Mouse (Mus musculus) forebrain, embryonic 12.5 days (tissue): ENCODE results near the gene Ier3. TPM values are rescaled to one million over a fixed set of nuclear protein-coding genes. Genes with fewer than 3 reads are reported as not detected.

Experiments
- ATAC-seq: fragments of 200-750 bp; cut with Nextera tagmentation; 2 replicates; pipeline ENCODE4 v1.8.0; 2017; ENCODE audit warnings: moderate TSS enrichment; ENCODE audit not compliant: low FRiP score
- H3K27ac ChIP-seq: fragments of 300-500 bp; sonication (generic); 2 replicates; pipeline ENCODE4 v1.5.1; 2016; ENCODE audit warnings: mild to moderate bottlenecking
- H3K27me3 ChIP-seq: fragments of 300-500 bp; sonication (generic); 2 replicates; pipeline ENCODE4 v1.6.1; 2016; ENCODE audit warnings: mild to moderate bottlenecking
- H3K36me3 ChIP-seq: fragments of 300-500 bp; sonication (generic); replicated peaks from 2 replicates; pipeline ENCODE4 v1.6.1; 2016; ENCODE audit warnings: mild to moderate bottlenecking
- H3K4me1 ChIP-seq: fragments of 300-500 bp; sonication (generic); 2 replicates; pipeline ENCODE4 v1.6.1; 2016
- H3K4me2 ChIP-seq: fragments of 300-500 bp; sonication (generic); 2 replicates; pipeline ENCODE4 v1.6.1; 2016; ENCODE audit warnings: mild to moderate bottlenecking, moderate library complexity
- H3K4me3 ChIP-seq: fragments of 300-500 bp; sonication (generic); replicated peaks from 2 replicates; pipeline ENCODE4 v1.5.1; 2016; ENCODE audit warnings: mild to moderate bottlenecking
- H3K9ac ChIP-seq: fragments of 300-500 bp; sonication (generic); 2 replicates; pipeline ENCODE4 v1.6.1; 2016; ENCODE audit warnings: mild to moderate bottlenecking
- H3K9me3 ChIP-seq: fragments of 300-500 bp; sonication (generic); 2 replicates; pipeline ENCODE4 v1.6.1; 2016
- WGBS: fragments of 180-500 bp; shearing (Covaris S2); methylation state at CpG from one replicate; pipeline ENCODE4 v1.1.7; 2016; 5-methylcytosine and 5-hydroxymethylcytosine counted together
- polyA plus RNA-seq: library from polyadenylated mRNA; unstranded; fragments of >200 nt; fragmentation: Nextera tagmentation; extraction: Ambion mirVana; gene quantifications from 2 replicates; pipeline ENCODE4 v1.2.1, GENCODE M21; 2016

Ier3 gene
- polyA plus RNA-seq, 1 experiment from 2014 or later: 5.3 TPM

DNA sequence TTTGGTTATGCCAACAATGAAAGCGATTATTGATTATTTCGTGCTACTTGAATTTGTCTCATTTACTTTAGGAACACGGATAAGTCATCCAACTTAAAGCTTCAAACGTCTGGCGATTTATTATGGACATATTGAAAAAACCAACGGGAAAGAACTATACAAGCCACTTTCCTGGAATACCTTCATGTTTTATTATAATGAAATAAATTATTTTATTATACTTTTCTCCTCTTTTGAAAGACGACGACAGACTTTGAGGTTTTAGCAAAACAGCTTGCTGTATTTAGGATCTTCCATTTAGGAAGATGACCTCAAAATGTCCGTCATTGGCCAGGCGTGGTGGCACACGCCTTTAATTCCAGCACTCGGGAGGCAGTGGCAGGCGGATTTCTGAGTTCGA, 19.1 kb downstream of the Ier3 start:
- peaks cover 26% of the 10 kb centered on the region for H3K36me3 ChIP-seq
- peaks cover 29% of the 10 kb centered on the region for H3K4me1 ChIP-seq
- 60% methylated on average over 14 of the region's 14 CpGs for WGBS
- H3K4me3 ChIP-seq: peak overlapping the region; percentile 61
- H3K4me2 ChIP-seq: peak overlapping the region; percentile 41
- H3K9ac ChIP-seq: no peak overlapping the region; the same call in 1 of the 2 replicates
- no peak for ATAC-seq
- no peaks in the 10 kb centered on the region for H3K27me3 ChIP-seq
- no peaks in the 10 kb centered on the region for H3K9me3 ChIP-seq
- 0 out of 2 replicates have a peak overlapping the region, but pooled peaks have one; percentile 71 for H3K27ac ChIP-seq

DNA sequence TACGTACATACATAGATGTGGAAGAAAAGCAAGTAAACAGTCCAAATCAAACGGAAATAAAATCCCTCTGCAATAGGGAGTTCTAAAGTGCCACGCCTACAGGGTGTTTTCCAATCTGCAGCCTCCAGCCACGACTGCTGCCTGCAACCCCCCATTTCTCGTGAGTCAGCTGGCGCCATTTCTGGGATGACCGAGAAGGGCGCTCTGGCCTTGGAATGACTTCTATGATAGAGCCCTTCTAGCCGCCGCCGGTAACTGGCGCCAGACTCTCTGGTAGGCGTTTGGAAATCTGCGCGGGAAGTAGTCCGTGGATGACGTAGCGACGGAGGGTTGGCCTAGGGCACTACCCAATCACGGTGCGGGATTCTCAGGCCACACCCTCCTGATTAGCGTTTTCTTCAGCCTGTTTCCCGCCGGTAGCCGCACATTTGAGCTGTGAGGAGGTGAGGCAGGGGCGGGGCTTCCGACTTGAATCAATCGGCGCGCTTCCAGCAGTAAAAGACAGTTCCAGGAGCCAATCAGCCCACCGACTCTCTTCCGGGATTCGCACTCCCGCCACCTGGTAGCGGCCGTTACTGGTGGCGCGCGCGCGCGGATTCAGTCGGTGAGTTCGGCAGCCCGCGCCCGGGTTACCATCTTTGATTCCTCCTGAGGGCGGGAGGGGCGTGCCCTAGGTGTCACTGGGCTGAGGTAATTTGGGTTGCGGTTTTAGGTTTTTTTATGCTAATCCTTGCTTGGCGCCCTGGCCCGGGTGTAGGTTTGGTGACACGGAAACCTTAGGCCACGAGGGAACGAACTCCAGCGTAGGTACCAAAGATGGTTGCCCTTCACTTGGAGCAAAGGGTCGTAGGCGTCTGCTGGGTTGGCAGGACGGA, 19.8 kb downstream of the Ier3 start, which contains the start of gene Mdc1:
Mdc1 (plus strand) TSS at position 440 of the 875 bp plus-strand sequence.
- Histone ChIP-seq H3K4me3 (peak within 1 kb of the TSS; percentile 61), H3K9ac (peak within 1 kb of the TSS; percentile 64), H3K27ac (peak within 1 kb of the TSS; percentile 86), H3K4me1 (peaks cover 23% of the 10 kb centered on the region), H3K4me2 (peak within 1 kb of the TSS; percentile 58), H3K36me3 (peaks cover 26% of the 10 kb centered on the region), H3K9me3 (no peaks in the 10 kb centered on the region), H3K27me3 (no peaks in the 10 kb centered on the region)
- peak; percentile 92 for ATAC-seq
- WGBS: under 1% methylated on average over 59 of the region's 59 CpGs

DNA sequence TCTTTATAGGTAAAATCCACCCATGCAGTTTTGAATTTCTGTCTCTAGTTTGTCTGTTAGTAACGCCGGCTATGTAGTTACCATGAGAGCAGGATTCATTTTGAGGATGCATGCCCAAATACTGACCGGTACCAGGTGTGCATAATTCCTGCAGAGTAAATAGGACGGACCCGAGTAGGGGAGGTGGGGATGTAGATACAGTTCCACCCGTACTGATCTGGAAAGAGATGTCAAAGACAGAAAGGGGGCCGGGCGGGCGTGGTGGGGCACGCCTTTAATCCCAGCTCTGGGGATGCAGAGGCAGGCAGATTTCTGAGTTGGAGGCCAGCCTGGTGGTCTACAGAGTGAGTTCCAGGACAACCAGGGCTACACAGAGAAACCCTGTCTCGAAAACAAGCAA, 20.5 kb downstream of the Ier3 start:
- ATAC-seq: no peak
- Histone ChIP-seq H3K4me2 (peak overlapping the region; percentile 58), H3K27ac (peak overlapping the region; percentile 86), H3K36me3 (peaks cover 28% of the 10 kb centered on the region), H3K27me3 (no peaks in the 10 kb centered on the region), H3K9ac (peak overlapping the region; percentile 64), H3K9me3 (no peaks in the 10 kb centered on the region), H3K4me3 (peak overlapping the region; percentile 61), H3K4me1 (peaks cover 23% of the 10 kb centered on the region)
- 23% methylated on average over 11 of the region's 11 CpGs for WGBS

DNA sequence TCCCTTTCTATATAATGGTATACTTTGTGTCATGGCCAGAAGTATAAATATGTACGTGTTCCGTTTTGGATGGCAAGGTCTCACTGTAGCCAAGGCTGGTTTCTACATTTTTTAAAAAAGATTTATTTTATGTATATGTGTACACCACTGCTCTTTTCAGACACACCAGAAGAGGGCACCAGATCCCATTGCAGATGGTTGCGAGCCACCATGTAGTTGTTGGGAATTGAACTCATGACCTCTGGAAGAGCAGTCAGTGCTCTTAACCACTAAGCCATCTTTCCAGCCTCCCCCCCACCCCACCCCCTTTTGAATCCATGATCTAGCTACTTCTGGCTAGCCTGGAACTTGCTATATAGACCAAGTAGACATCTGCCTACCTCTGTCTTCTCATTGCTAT, 22.0 kb downstream of the Ier3 start:
- Histone ChIP-seq H3K27ac (no peak overlapping the region), H3K4me1 (peaks cover 23% of the 10 kb centered on the region), H3K9me3 (no peaks in the 10 kb centered on the region), H3K27me3 (no peaks in the 10 kb centered on the region), H3K4me2 (no peak overlapping the region), H3K4me3 (no peak overlapping the region), H3K36me3 (peaks cover 43% of the 10 kb centered on the region), H3K9ac (no peak overlapping the region)
- no peak for ATAC-seq
- WGBS: 96% methylated on average over 3 of the region's 3 CpGs

DNA sequence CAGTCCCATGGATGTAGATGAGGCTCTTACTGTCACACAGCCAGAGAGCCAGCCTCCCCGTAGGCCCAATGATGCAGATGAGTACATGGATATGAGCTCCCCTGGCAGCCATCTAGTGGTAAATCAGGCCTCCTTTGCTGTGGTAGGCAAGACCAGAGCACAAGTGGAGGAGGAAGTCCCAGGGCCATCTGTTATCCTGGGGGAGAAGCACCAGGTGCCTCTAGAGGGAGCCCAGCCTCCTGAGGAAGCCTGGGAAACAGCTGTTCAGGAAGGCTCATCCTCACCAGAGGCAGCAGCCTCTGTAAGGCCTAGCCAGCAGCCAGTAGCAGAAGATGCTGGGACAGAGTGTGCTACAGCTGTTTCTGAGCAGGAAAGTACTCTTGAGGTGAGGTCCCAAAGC, 26.6 kb downstream of the Ier3 start:
- Histone ChIP-seq H3K27ac (no peak overlapping the region), H3K4me3 (no peak overlapping the region), H3K36me3 (peaks cover 86% of the 10 kb centered on the region), H3K4me2 (no peak overlapping the region), H3K27me3 (no peaks in the 10 kb centered on the region), H3K9me3 (no peaks in the 10 kb centered on the region), H3K4me1 (peaks cover 1% of the 10 kb centered on the region; the same call in 1 of the 2 replicates), H3K9ac (no peak overlapping the region)
- 67% methylated on average over 1 of the region's 1 CpGs for WGBS
- ATAC-seq: no peak

DNA sequence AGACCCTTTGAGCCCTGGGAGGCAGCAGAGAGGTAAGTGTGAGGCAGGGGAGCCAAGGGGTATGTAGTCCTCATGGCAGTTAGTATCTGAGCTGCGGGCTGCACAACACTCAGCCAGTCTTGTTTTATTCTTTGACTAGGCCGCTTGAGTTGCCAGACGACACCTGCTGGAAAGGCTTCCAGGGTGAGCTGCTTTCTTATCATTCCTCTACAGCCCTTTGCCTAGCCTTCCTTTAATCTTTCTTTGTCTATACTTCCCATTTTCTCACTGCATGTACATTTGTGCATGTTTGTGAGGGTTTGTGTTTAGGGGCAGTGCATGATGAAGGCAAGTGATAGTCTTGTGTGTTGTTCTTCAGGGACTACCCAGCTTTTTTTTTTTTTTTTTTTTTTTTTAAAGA, 29.5 kb downstream of the Ier3 start:
- H3K27me3 ChIP-seq: no peaks in the 10 kb centered on the region
- H3K9me3 ChIP-seq: no peaks in the 10 kb centered on the region
- WGBS: 82% methylated on average over 3 of the region's 3 CpGs
- H3K4me1 ChIP-seq: no peaks in the 10 kb centered on the region
- H3K4me3 ChIP-seq: no peak overlapping the region
- H3K36me3 ChIP-seq: peaks cover 92% of the 10 kb centered on the region
- no peak for ATAC-seq
- no peak overlapping the region for H3K4me2 ChIP-seq
- H3K9ac ChIP-seq: no peak overlapping the region
- H3K27ac ChIP-seq: no peak overlapping the region

DNA sequence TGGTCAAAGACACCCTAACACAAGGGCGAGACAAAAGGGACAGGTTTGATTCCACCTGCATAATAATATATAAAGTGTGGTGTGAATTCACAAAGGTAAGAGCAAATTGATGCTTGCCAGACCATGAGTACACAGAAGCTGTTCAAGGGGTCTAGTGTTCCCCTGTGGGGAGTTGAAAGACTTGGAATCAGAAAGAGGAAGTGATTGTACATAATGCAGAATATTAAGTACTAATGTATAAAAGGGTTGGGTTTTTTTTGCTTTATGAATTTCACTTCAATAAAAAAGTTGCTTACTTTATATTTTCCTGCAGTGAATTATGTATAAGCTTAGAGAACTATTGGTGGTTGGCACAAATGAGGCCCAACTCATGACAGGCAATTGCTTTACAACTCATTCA, 37.9 kb downstream of the Ier3 start:
- no peak overlapping the region for H3K4me3 ChIP-seq
- peaks cover 15% of the 10 kb centered on the region for H3K4me1 ChIP-seq
- no peak overlapping the region for H3K4me2 ChIP-seq
- 96% methylated on average over 1 of the region's 1 CpGs for WGBS
- H3K9ac ChIP-seq: no peak overlapping the region
- no peak overlapping the region for H3K27ac ChIP-seq
- no peak for ATAC-seq
- no peaks in the 10 kb centered on the region for H3K27me3 ChIP-seq
- no peaks in the 10 kb centered on the region for H3K9me3 ChIP-seq
- H3K36me3 ChIP-seq: peaks cover 30% of the 10 kb centered on the region

DNA sequence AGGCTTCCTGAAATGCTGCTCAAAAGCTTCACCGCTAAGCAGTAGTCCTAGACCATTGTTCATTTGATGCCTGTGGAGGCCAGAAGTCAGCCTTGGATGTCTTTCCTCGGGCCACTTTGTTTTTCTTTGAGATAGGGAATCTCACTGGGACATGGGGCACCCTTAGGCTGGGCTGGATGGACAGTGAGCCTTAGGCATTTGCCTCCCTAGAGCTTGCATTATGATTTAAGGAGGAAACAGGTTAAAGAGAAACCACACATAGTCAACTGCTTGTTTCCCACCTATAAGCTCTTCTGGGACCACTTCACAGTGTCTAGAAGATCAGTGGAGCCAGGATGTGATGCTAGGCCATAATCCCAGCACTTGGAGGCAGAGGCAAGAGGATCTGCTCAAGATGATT, 38.4 kb downstream of the Ier3 start:
- H3K27ac ChIP-seq: no peak overlapping the region
- H3K4me1 ChIP-seq: peaks cover 20% of the 10 kb centered on the region
- no peak for ATAC-seq
- no peak overlapping the region for H3K4me2 ChIP-seq
- peaks cover 26% of the 10 kb centered on the region for H3K36me3 ChIP-seq
- WGBS: 71% methylated on average over 2 of the region's 2 CpGs
- H3K9me3 ChIP-seq: no peaks in the 10 kb centered on the region
- no peaks in the 10 kb centered on the region for H3K27me3 ChIP-seq
- H3K4me3 ChIP-seq: no peak overlapping the region
- no peak overlapping the region for H3K9ac ChIP-seq

DNA sequence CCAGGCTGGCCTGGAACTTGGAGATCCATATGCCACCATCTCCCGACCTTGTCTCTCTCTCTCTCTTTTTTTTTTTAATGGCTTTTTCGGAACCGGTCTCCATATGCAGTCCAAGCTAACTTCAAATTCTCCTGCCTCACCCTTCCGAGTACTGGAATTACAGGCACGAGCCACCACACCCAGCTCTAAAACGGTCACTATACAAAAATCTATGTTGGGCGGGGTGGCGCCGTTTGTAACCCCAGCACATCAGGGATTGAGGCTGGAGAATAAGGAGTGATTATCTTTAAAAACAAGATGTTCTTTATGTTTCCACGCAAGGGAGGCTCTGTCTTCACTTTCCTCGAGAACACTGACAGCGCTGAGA, 39.3 kb downstream of the Ier3 start:
- peaks cover 21% of the 10 kb centered on the region for H3K36me3 ChIP-seq
- H3K9ac ChIP-seq: peak overlapping the region; percentile 65
- ATAC-seq: peak; percentile 0; the same call in 1 of the 2 replicates
- H3K4me2 ChIP-seq: peak overlapping the region; percentile 62
- H3K9me3 ChIP-seq: no peaks in the 10 kb centered on the region
- 5% methylated on average over 12 of the region's 12 CpGs for WGBS
- peaks cover 26% of the 10 kb centered on the region for H3K4me1 ChIP-seq
- peak overlapping the region; percentile 52 for H3K4me3 ChIP-seq
- peak overlapping the region; percentile 91 for H3K27ac ChIP-seq
- no peaks in the 10 kb centered on the region for H3K27me3 ChIP-seq

DNA sequence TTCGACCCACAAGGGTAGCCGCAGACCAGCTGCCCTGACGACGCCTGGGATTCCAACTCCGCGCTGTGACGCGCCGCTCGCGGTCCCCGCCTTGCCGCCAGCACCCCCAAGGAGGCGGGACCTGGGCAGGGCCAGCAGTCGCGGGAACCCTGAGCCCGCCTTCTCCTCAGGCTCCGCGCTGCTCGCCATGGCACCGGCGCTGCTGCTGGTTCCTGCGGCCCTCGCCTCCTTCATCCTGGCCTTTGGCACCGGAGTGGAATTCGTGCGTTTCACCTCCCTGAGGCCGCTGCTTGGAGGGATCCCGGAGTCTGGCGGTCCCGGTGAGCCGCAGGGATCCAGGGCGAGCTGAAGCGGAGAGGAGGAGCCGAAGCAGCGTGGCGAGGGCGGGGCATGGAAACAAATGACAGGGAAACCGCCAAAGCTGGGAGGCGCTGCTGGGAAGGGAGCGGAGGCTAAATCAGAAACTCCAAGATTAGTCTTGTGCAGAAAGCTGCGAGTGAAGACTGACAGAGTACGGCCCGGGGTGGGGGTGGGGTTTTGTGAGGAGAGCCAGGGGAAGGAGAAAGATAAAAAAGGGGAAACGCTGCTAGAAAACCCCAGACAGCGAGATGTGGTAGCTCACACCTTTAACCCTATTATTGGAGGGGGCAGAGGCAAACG, 39.8 kb downstream of the Ier3 start, which contains the start of gene Nrm:
Nrm (plus strand) TSS at position 121 of the 660 bp plus-strand sequence.
- no peaks in the 10 kb centered on the region for H3K27me3 ChIP-seq
- H3K36me3 ChIP-seq: peaks cover 20% of the 10 kb centered on the region
- ATAC-seq: peak; percentile 92
- under 1% methylated on average over 47 of the region's 47 CpGs for WGBS
- H3K4me2 ChIP-seq: peak within 1 kb of the TSS; percentile 62
- peaks cover 26% of the 10 kb centered on the region for H3K4me1 ChIP-seq
- H3K27ac ChIP-seq: peak within 1 kb of the TSS; percentile 91
- peak within 1 kb of the TSS; percentile 65 for H3K9ac ChIP-seq
- H3K9me3 ChIP-seq: no peaks in the 10 kb centered on the region
- peak within 1 kb of the TSS; percentile 52 for H3K4me3 ChIP-seq

DNA sequence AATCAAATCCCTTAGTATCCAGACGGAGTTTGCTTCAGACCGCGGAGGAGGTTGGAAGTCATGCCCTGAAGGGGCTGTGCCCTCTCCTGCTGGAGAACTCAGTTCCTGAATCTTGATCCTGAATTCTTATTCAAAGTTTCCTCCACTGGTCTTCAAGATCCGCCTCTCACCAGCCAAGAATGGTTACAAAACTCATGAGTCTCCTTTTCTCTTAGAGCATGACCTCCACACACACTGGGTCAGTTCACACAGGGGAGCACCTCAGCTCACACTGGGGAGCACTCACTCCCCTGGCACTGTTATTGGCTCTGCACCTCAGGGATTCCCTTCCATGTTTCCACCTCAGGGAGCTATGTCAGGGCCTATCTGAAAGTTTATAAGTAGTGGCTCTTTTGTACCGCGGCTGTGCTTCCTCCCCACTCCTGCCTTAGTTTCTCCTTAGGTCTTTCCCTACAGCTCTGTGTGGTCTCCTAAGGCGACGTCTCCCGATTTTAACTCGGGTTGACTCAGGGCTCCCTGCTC, 43.4 kb downstream of the Ier3 start:
- Histone ChIP-seq H3K4me3 (peak overlapping the region; percentile 73), H3K36me3 (peaks cover 8% of the 10 kb centered on the region; the same call in 1 of the 2 replicates), H3K9ac (peak overlapping the region; percentile 89), H3K9me3 (no peaks in the 10 kb centered on the region), H3K4me1 (peaks cover 59% of the 10 kb centered on the region), H3K27me3 (no peaks in the 10 kb centered on the region), H3K27ac (peak overlapping the region; percentile 97), H3K4me2 (peak overlapping the region; percentile 77)
- WGBS: 23% methylated on average over 10 of the region's 10 CpGs
- ATAC-seq: no peak
